Mouse (Mus musculus): Measurements from ENCODE around the gene Tgfb2. TPM values are rescaled to one million over a fixed set of nuclear protein-coding genes. Genes with fewer than 3 reads are reported as not detected.

The Tgfb2 gene
- polyA plus RNA-seq, 1 experiment: 1.5 TPM

DNA sequence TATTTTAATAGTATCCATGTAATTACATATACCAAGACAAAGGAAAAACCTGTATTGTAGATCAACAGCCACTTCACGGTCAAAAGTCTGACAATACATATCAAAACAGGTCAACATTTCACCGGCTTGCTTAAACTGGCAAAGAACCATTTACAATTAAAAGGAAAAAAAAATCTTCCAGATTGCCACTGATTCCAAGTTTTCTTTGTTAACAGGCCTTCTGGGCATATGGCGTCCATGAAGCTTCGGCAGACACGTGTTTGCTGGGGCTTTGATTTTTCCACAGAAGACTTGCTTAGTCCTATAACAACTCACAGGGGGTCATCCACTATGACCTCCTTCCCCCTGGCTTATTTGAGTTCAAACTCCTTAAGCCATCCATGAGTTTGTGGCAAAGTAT, 81.3 kb downstream of the Tgfb2 start:
- WGBS: 85% methylated on average over 5 of the region's 5 CpGs
- no peaks in the 10 kb centered on the region for H3K36me3 ChIP-seq (ENCODE audit: control insufficient read depth, insufficient read depth, low read length)
- no peaks in the 10 kb centered on the region for H3K4me1 ChIP-seq (ENCODE audit: control insufficient read depth, insufficient read depth, low read length)
- TF ChIP-seq CTCF (conservative IDR thresholded peaks at IDR 0.05; ENCODE audit: insufficient read depth, insufficient read length, low read depth, low read length): no peak
- TF ChIP-seq POLR2A (IDR thresholded peaks at IDR 0.05; ENCODE audit: low read depth, low read length): no peak
- DNase-seq: no peak
- no peak overlapping the region for H3K4me3 ChIP-seq (ENCODE audit: insufficient read depth, low read depth, low read length)
- no peak overlapping the region for H3K27ac ChIP-seq (ENCODE audit: insufficient read depth, low read depth, low read length)
- H3K27me3 ChIP-seq (replicated peaks; ENCODE audit: control insufficient read depth, insufficient read depth, low read length): no peaks in the 10 kb centered on the region

GRCm38 (mm10) chr1:186621812-186622211, 84.0 kb downstream of the Tgfb2 start:
- Histone ChIP-seq H3K27me3 (replicated peaks; ENCODE audit: control insufficient read depth, insufficient read depth, low read length) (no peaks in the 10 kb centered on the region), H3K27ac (ENCODE audit: insufficient read depth, low read depth, low read length) (no peak overlapping the region), H3K36me3 (ENCODE audit: control insufficient read depth, insufficient read depth, low read length) (no peaks in the 10 kb centered on the region), H3K4me3 (ENCODE audit: insufficient read depth, low read depth, low read length) (no peak overlapping the region), H3K4me1 (ENCODE audit: control insufficient read depth, insufficient read depth, low read length) (no peaks in the 10 kb centered on the region)
- TF ChIP-seq POLR2A (IDR thresholded peaks at IDR 0.05; ENCODE audit: low read depth, low read length) (no peak), CTCF (conservative IDR thresholded peaks at IDR 0.05; ENCODE audit: insufficient read depth, insufficient read length, low read depth, low read length) (no peak)
- DNase-seq: no peak
- WGBS: 92% methylated on average over 3 of the region's 3 CpGs

DNA sequence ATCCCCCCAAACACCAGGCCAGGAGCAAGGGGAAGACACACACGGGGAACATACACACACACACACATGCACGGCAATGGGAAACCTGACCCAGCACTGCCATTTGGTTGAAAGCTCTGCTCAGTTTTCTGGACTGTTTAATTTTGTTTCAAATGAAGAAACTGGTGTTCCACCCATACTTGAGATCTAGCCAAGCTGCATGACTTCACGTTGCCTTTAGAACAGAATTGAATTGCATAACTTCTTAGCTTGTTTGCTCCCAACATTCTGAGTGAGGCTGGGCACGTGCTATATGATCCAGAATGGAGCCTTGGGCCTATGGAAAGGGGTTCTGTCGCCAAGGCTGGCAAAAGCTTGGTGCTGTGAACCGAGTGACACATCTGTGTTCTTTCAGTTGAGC, 87.5 kb downstream of the Tgfb2 start:
- Histone ChIP-seq H3K27ac (ENCODE audit: insufficient read depth, low read depth, low read length) (no peak overlapping the region), H3K27me3 (replicated peaks; ENCODE audit: control insufficient read depth, insufficient read depth, low read length) (no peaks in the 10 kb centered on the region), H3K4me3 (ENCODE audit: insufficient read depth, low read depth, low read length) (no peak overlapping the region), H3K36me3 (ENCODE audit: control insufficient read depth, insufficient read depth, low read length) (no peaks in the 10 kb centered on the region), H3K4me1 (ENCODE audit: control insufficient read depth, insufficient read depth, low read length) (no peaks in the 10 kb centered on the region)
- DNase-seq: no peak
- 76% methylated on average over 6 of the region's 6 CpGs for WGBS
- TF ChIP-seq POLR2A (IDR thresholded peaks at IDR 0.05; ENCODE audit: low read depth, low read length) (no peak), CTCF (conservative IDR thresholded peaks at IDR 0.05; ENCODE audit: insufficient read depth, insufficient read length, low read depth, low read length) (no peak)

GRCm38 (mm10) chr1:186611371-186611770, 94.4 kb downstream of the Tgfb2 start:
- no peaks in the 10 kb centered on the region for H3K27me3 ChIP-seq (replicated peaks; ENCODE audit: control insufficient read depth, insufficient read depth, low read length)
- DNase-seq: no peak
- no peak overlapping the region for H3K4me3 ChIP-seq (ENCODE audit: insufficient read depth, low read depth, low read length)
- 91% methylated on average over 2 of the region's 2 CpGs for WGBS
- no peaks in the 10 kb centered on the region for H3K36me3 ChIP-seq (ENCODE audit: control insufficient read depth, insufficient read depth, low read length)
- TF ChIP-seq CTCF (conservative IDR thresholded peaks at IDR 0.05; ENCODE audit: insufficient read depth, insufficient read length, low read depth, low read length) (no peak), POLR2A (IDR thresholded peaks at IDR 0.05; ENCODE audit: low read depth, low read length) (no peak)
- no peaks in the 10 kb centered on the region for H3K4me1 ChIP-seq (ENCODE audit: control insufficient read depth, insufficient read depth, low read length)
- H3K27ac ChIP-seq (ENCODE audit: insufficient read depth, low read depth, low read length): no peak overlapping the region

DNA sequence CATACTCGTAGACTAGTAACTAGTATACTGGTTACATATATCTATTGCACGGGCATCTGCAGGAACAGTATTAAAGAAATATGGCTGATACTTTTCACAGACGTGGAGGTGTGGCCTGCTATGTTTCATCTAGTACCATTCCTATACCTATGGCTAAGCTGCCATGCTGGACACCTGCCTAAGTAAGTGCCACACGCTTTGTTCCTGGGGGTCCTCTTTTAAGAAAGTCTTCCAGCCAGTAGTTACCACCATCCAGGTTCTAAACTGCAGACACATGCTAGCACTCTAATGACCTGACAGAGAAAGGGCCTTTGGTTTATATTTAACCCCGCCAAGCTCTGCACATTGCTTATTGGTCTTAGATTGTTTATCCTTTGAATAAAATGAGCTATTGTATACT, 95.3 kb downstream of the Tgfb2 start:
- Histone ChIP-seq H3K36me3 (ENCODE audit: control insufficient read depth, insufficient read depth, low read length) (no peaks in the 10 kb centered on the region), H3K27ac (ENCODE audit: insufficient read depth, low read depth, low read length) (no peak overlapping the region), H3K27me3 (replicated peaks; ENCODE audit: control insufficient read depth, insufficient read depth, low read length) (no peaks in the 10 kb centered on the region), H3K4me3 (ENCODE audit: insufficient read depth, low read depth, low read length) (no peak overlapping the region), H3K4me1 (ENCODE audit: control insufficient read depth, insufficient read depth, low read length) (no peaks in the 10 kb centered on the region)
- no peak for DNase-seq
- 87% methylated on average over 5 of the region's 5 CpGs for WGBS
- TF ChIP-seq POLR2A (IDR thresholded peaks at IDR 0.05; ENCODE audit: low read depth, low read length) (no peak), CTCF (conservative IDR thresholded peaks at IDR 0.05; ENCODE audit: insufficient read depth, insufficient read length, low read depth, low read length) (no peak)

GRCm38 (mm10) chr1:186609793-186610233, 96.0 kb downstream of the Tgfb2 start:
- peak; percentile 9 for DNase-seq
- no peaks in the 10 kb centered on the region for H3K4me1 ChIP-seq (ENCODE audit: control insufficient read depth, insufficient read depth, low read length)
- no peak overlapping the region for H3K4me3 ChIP-seq (ENCODE audit: insufficient read depth, low read depth, low read length)
- WGBS: 4% methylated on average over 9 of the region's 10 CpGs
- no peaks in the 10 kb centered on the region for H3K36me3 ChIP-seq (ENCODE audit: control insufficient read depth, insufficient read depth, low read length)
- TF ChIP-seq POLR2A (IDR thresholded peaks at IDR 0.05; ENCODE audit: low read depth, low read length) (no peak), CTCF (conservative IDR thresholded peaks at IDR 0.05; ENCODE audit: insufficient read depth, insufficient read length, low read depth, low read length) (no peak)
- H3K27me3 ChIP-seq (replicated peaks; ENCODE audit: control insufficient read depth, insufficient read depth, low read length): no peaks in the 10 kb centered on the region
- H3K27ac ChIP-seq (ENCODE audit: insufficient read depth, low read depth, low read length): no peak overlapping the region

- TF ChIP-seq POLR2A (IDR thresholded peaks at IDR 0.05; ENCODE audit: low read depth, low read length) (no peak), CTCF (conservative IDR thresholded peaks at IDR 0.05; ENCODE audit: insufficient read depth, insufficient read length, low read depth, low read length) (no peak)
- WGBS: 95% methylated on average over 3 of the region's 3 CpGs
- no peak for DNase-seq
- Histone ChIP-seq H3K27me3 (replicated peaks; ENCODE audit: control insufficient read depth, insufficient read depth, low read length) (no peaks in the 10 kb centered on the region), H3K27ac (ENCODE audit: insufficient read depth, low read depth, low read length) (no peak overlapping the region), H3K36me3 (ENCODE audit: control insufficient read depth, insufficient read depth, low read length) (no peaks in the 10 kb centered on the region), H3K4me3 (ENCODE audit: insufficient read depth, low read depth, low read length) (no peak overlapping the region), H3K4me1 (ENCODE audit: control insufficient read depth, insufficient read depth, low read length) (no peaks in the 10 kb centered on the region)
Observed at GRCm38 (mm10) chr1:186608116-186608515, 97.7 kb downstream of the Tgfb2 start.

GRCm38 (mm10) chr1:186605635-186606034, 100.2 kb downstream of the Tgfb2 start:
- H3K27me3 ChIP-seq (replicated peaks; ENCODE audit: control insufficient read depth, insufficient read depth, low read length): no peaks in the 10 kb centered on the region
- no peak overlapping the region for H3K4me3 ChIP-seq (ENCODE audit: insufficient read depth, low read depth, low read length)
- 78% methylated on average over 2 of the region's 2 CpGs for WGBS
- TF ChIP-seq POLR2A (IDR thresholded peaks at IDR 0.05; ENCODE audit: low read depth, low read length) (no peak), CTCF (conservative IDR thresholded peaks at IDR 0.05; ENCODE audit: insufficient read depth, insufficient read length, low read depth, low read length) (no peak)
- H3K4me1 ChIP-seq (ENCODE audit: control insufficient read depth, insufficient read depth, low read length): no peaks in the 10 kb centered on the region
- H3K27ac ChIP-seq (ENCODE audit: insufficient read depth, low read depth, low read length): no peak overlapping the region
- DNase-seq: no peak
- no peaks in the 10 kb centered on the region for H3K36me3 ChIP-seq (ENCODE audit: control insufficient read depth, insufficient read depth, low read length)

All from kidney, adult 2 months (tissue).